In genomic region chr2:83940931-83941361, GRCm38 (mm10) we compare ENCODE assay signal across 9 mouse cellular contexts. TPM values are rescaled to one million over a fixed set of nuclear protein-coding genes. Genes with fewer than 3 reads are reported as not detected.
A peak's percentile ranks its signal among the peaks of the same experiment; 100 is the strongest.
DNase-seq lines count a peak whose midpoint lies in the region; ATAC-seq lines count a peak whose summit lies in the region.
"Had no signal": no experiment of that assay in that cellular context is flagged by ENCODE, and none has a peak within 500 bp of the region (broad histone marks: within the 10 kb centered on the region; RNA-seq: fewer than 3 reads in every experiment).

Zswim2 (minus strand) TSS chr2:83941228.

- H3K27ac ChIP-seq in forebrain, embryonic 14.5 days (ENCODE audit: low read depth, low read length), result 0 out of 2 replicates have a peak within 1 kb of the TSS, but pooled peaks have one; percentile 33
- H3K27ac ChIP-seq in hindbrain, embryonic 13.5 days, result peak within 1 kb of the TSS; percentile 40

- peak within 1 kb of the TSS; percentile 51 for H3K9ac ChIP-seq in forebrain, embryonic 14.5 days (ENCODE audit: low read length)
- peak within 1 kb of the TSS; percentile 53; the same call in 1 of the 2 replicates for H3K9ac ChIP-seq in hindbrain, embryonic 13.5 days

- WGBS in forebrain, embryonic 14.5 days, result 3% methylated on average over 20 of the region's 20 CpGs
- WGBS in hindbrain, embryonic 13.5 days, result under 1% methylated on average over 20 of the region's 20 CpGs

- H3K4me2 ChIP-seq in forebrain, embryonic 14.5 days (ENCODE audit: low read length), result peak within 1 kb of the TSS; percentile 64
- H3K4me2 ChIP-seq in hindbrain, embryonic 13.5 days, result peak within 1 kb of the TSS; percentile 56

- no peaks in the 10 kb centered on the region; the same call in 1 of the 2 replicates for H3K4me1 ChIP-seq in forebrain, embryonic 14.5 days (ENCODE audit: control insufficient read depth, insufficient read depth, low read length)
- H3K4me1 ChIP-seq in hindbrain, embryonic 13.5 days (replicated peaks), result peaks cover 11% of the 10 kb centered on the region; the same call in 1 of the 2 replicates

- H3K27me3 ChIP-seq in forebrain, embryonic 14.5 days (replicated peaks; ENCODE audit: control insufficient read depth, insufficient read depth, low read length), result no peaks in the 10 kb centered on the region
- H3K27me3 ChIP-seq in hindbrain, embryonic 13.5 days, result no peaks in the 10 kb centered on the region

- H3K4me3 ChIP-seq in forebrain, embryonic 14.5 days (ENCODE audit: low read depth, low read length), result peak within 1 kb of the TSS; percentile 31
- peak within 1 kb of the TSS; percentile 38 for H3K4me3 ChIP-seq in hindbrain, embryonic 13.5 days

- H3K36me3 ChIP-seq in forebrain, embryonic 14.5 days (ENCODE audit: control insufficient read depth, insufficient read depth, low read length), result no peaks in the 10 kb centered on the region
- no peaks in the 10 kb centered on the region for H3K36me3 ChIP-seq in hindbrain, embryonic 13.5 days

- DNase-seq in Muller cell, postnatal 12 days (ENCODE audit: inconsistent ontology term), result peak; percentile 60
- DNase-seq in cerebellum, adult 11 months, result peak; percentile 25
- DNase-seq in forebrain, embryonic 14.5 days (ENCODE audit: low spot score), result peak; percentile 93
- peak; percentile 73 to 79 for DNase-seq in layer of hippocampus, postnatal 10 days (ENCODE audit: low spot score in 2 of 2)
- peak; percentile 34 to 37 for DNase-seq in lung, postnatal 4 days
- peak; percentile 89 for DNase-seq in retina, postnatal 1 day
- no peak for DNase-seq in urinary bladder, adult 2 months (ENCODE audit: low spot score)

- H3K9me3 ChIP-seq in forebrain, embryonic 14.5 days (replicated peaks; ENCODE audit: control insufficient read depth, low read length), result no peaks in the 10 kb centered on the region
- no peaks in the 10 kb centered on the region for H3K9me3 ChIP-seq in hindbrain, embryonic 13.5 days

- ATAC-seq in forebrain, embryonic 14.5 days, result peak; percentile 99
- peak; percentile 99 for ATAC-seq in hindbrain, embryonic 13.5 days (ENCODE audit: low FRiP score)

RNA-seq across cellular contexts. Expression of gene Zswim2, which starts in this region (rescaled TPM):
- polyA plus RNA-seq in forebrain, embryonic 14.5 days (2014; fragmentation: Nextera tagmentation; extraction: Ambion mirVana), result not detected in 2 replicates
- polyA plus RNA-seq in hindbrain, embryonic 13.5 days (2015; fragmentation: Nextera tagmentation; extraction: Ambion mirVana), result not detected in 2 replicates
- total RNA-seq in layer of hippocampus, postnatal 10 days (2021), result not detected
- polyA plus RNA-seq in urinary bladder, adult 2 months (2012; rRNA removed), result not detected in 2 replicates
- polyA plus RNA-seq: large intestine, adult 2 months had no signal

Comparison
In these comparisons a context has a peak if more than half of its experiments do, and no peak if none do; other contexts are left out.
1. Peak in DNase-seq, ATAC-seq, H3K4me3 ChIP-seq, H3K27ac ChIP-seq, H3K9ac ChIP-seq and H3K4me2 ChIP-seq in forebrain, embryonic 14.5 days; RNA of the gene not detected or under 1 TPM.
2. Peak in ATAC-seq, H3K4me3 ChIP-seq, H3K27ac ChIP-seq, H3K9ac ChIP-seq and H3K4me2 ChIP-seq in hindbrain, embryonic 13.5 days; RNA of the gene not detected or under 1 TPM.
3. Peak in DNase-seq in layer of hippocampus, postnatal 10 days; RNA of the gene not detected or under 1 TPM.